Mouse (Mus musculus) 416B (cell line): Measurements from ENCODE around the gene Fat2.

Experiments used
- DNase-seq: peaks from one replicate; pipeline ENCODE4 v3.0.0; 2011; ENCODE audit warnings: low read depth

Gene Fat2

DNA sequence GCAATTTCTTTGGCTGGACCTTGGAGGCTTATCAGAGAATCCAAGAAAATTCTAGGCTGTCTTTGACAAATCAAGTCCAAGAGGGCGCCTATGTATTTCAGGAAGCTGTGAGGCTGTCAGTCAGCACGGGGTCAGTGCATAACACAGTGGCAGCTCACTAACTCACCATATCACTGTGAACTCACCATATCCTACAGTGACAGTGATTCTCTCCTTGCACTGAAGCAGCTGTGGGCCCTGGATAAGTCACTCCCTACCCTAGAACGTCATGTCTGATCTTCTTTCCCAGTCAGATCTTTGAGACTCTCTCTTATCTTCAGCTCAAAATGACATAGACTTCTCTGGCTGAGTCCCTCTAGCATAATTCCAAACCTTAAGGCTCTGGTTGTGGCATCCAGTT, 96.9 kb downstream of the Fat2 start:
- DNase-seq, result no peak

DNA sequence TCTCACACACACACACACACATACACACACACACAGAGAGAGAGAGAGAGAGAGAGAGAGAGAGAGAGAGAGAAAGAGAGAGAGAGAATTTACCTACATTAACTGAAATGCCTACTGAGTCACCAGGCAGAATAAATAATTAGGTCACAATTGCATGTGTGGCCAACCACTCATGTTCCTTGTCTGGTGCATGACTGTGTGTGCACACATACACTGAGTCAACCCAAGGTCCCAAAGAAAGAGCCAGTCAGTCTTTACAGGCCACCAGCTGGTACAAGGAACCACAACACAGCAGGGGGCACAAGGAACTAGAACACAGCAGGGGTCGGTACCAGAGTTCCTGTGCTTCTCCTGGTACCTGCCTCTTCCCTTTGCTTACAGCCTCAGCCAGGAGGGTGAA, 99.5 kb downstream of the Fat2 start:
- peak; percentile 25 for DNase-seq

DNA sequence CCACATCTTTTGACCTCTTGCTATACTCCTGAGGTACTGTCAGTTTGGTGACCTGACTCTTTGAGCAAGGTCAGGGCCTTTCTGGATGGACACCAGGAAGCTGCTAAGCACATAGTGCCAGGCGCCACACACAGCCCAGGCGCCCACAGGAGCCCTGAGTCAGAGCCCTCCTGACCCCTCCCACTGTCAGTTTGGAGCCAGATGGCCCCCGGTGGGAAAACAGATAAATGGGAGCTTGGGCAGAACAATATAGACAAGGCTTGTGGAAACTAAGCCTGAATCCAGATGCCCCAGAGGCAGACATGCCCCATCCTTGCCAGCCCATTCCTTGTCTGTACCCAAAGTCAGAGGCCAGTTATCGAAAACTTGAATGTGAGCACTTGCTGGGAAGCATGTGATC, 101.6 kb downstream of the Fat2 start:
- no peak for DNase-seq

DNA sequence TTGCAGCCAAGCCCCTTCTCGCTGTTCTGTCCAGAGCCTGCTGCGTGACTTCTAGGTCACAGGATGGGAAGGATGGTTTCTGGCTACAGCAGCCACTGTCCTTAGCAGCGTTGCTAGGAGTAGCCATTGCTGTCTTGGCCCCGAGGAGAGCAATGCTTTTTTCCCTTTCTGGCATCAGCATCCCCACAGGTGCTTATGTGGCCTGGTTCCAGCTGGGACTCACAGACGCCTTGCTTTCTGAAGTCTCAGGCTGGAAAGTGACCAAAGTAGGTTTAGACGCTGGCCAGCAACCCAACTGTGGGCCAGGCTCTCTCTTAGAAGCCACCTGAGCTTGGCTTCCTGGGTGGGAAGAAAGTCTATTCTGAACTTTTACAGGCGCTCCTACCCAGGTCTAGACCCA, 102.1 kb downstream of the Fat2 start:
- DNase-seq, result no peak

- peak; percentile 76 for DNase-seq
Observed at GRCm38 (mm10) chr11:55231034-55231433, 105.3 kb downstream of the Fat2 start.

DNA sequence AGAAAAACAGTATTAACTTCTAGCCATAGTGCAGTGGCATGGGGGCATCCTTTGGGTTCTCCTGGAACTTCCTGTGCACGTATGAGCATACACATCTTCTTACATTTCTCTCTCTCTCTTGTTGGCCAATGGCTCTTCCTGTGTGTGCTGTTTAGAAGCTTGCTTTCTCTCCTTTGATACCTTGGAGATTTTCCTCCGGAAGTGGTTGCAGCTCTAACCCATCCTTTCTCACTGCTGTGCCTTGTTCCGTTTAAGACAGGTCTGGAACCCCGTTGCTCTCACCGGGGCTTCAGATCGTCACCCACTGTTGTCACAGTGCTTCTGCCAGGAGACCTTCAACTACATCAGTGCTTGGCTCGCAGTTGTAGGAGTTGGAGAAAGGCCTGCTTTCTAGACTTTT, 115.1 kb downstream of the Fat2 start:
- DNase-seq, result no peak

DNA sequence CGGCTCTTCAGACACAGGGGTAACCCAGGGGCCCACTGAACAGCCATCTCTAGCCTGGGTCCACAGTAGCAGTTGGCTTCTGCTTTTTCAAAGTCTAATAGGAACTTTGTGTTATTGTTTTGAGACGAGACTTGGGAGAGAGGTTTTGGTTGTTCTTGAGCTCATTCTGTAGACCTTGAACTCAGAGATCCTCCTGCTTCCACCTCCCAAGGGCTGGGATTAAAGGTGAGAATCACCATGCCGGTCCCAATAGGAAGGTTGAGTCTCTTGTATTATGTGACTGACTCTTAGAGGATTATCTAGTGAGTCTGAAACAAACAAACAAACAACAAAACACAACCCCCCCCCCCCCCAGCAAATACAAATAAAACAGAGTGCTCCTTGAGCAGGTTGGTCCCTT, 117.9 kb downstream of the Fat2 start:
- no peak for DNase-seq

- DNase-seq, result no peak
Observed at GRCm38 (mm10) chr11:55217880-55218279, 118.5 kb downstream of the Fat2 start.

GRCm38 (mm10) chr11:55217418-55217817, 118.9 kb downstream of the Fat2 start:
- DNase-seq, result no peak

GRCm38 (mm10) chr11:55216830-55217229, 119.5 kb downstream of the Fat2 start:
- no peak for DNase-seq

DNA sequence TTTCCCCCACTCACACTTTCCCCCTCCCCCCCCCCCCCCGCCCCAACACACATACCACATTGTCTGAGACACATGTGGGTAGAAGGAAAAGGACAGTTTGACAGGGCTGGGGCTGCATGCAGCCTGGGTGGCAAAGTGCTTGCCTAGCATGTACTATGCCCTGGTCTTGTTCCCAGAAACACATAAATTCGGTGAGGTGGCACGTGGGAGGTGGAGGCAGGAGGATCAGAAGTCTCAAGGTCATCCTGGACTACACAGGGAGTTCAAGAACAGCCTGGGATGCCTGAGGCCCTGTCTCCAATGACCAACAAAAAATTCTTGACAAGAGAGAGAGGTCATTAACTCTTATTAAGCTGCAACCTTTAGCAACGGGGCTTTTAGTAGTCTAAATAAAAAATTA, 120.3 kb downstream of the Fat2 start:
- DNase-seq, result no peak

- DNase-seq, result peak; percentile 23
Observed at GRCm38 (mm10) chr11:55214978-55215377, 121.4 kb downstream of the Fat2 start.

DNA sequence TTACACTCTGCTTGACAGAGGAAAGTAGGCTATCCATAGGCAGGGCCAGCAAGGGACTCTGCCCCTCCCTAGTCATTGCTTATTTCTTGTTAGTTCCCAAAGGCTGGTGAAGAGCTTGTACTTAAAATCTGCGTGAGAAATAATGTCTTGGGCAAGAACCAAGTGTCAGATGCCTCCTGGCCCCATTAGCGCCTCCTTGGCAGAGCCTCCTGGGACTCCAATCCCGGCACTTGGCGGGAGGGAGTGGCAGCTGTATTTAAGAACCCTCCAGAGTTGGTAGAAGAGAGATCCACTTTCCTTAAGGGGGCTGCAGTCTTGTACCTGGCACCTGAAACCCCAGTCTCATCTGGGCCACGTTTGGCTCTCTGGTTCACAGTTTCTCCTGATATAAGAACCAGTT, 122.2 kb downstream of the Fat2 start:
- DNase-seq, result no peak

- no peak for DNase-seq
Observed at GRCm38 (mm10) chr11:55213518-55213917, 122.8 kb downstream of the Fat2 start.

DNA sequence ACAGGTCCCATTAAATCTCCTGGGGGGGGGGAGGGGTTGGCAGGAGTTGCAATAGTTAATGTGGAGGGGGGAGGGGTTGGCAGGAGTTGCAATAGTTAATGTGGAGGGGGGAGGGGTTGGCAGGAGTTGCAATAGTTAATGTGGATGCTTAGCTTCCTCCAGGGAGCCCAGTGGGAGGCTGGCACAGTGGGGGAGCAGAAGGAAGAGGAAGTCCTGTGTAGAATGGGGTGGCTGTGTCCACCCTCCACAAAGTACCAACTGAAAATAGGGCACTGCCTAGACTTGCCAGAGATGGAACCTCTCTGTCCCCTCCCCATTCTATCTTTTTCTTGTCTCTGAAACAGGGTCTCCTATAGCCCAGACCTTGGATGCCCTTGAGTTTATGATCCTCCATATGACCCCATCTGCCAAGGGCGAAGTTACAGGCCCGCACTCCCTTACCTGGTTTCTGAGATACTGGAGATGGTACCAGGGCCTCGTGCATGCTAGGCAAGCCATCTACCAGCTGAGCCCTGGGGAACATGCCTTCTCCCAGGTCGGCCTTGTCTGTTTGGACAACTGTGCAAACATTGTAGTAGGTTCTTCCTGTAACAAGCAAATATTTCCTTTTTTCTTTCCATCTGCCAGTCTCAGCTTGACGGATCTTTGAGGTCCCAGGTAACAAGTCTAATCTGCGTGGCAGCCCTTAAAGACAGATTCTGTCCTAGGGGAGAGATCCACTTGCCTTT, 126.6 kb downstream of the Fat2 start:
- DNase-seq, result peak; percentile 44

DNA sequence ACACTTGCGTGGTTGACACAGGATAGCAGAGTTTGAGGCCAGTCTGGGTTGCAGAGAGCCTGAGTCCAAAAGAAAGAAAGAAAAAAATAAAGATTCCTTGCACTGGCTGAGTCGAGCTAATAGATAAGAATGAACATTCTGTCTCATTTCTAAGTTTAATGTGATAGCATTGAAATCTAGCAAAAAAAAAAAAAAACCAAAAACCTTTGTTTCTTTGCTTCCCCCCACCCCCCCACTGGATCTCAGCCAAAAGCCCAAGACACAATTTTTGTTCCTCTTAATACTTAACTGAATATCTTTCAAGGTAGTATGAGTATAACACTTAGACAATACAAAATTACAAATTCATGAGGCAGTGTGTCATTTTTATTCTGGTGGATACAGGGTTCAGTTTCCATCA, 127.3 kb downstream of the Fat2 start:
- no peak for DNase-seq

- DNase-seq, result peak; percentile 57
Observed at GRCm38 (mm10) chr11:55208001-55208690, 128.2 kb downstream of the Fat2 start.

DNA sequence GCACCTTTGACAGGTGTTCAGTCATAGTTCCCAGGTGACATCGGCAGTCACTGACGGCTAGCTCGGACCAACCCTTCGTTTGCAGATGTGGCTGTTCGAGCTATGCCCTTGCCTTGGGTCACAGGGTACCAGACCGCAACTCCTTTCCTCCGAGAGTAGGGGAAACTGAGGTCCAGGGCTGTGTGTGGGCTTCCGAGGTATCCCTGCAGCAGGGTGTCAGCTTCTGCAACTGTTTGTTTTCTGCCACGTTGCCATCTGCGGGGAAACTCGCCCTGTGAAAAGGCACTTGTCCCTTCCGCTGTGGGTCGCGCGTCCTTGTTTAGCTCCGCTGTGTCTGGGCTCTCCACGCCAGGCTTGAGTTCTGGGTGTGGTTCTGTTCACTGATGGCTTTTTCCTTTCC, 131.8 kb downstream of the Fat2 start:
- DNase-seq, result peak; percentile 37

DNA sequence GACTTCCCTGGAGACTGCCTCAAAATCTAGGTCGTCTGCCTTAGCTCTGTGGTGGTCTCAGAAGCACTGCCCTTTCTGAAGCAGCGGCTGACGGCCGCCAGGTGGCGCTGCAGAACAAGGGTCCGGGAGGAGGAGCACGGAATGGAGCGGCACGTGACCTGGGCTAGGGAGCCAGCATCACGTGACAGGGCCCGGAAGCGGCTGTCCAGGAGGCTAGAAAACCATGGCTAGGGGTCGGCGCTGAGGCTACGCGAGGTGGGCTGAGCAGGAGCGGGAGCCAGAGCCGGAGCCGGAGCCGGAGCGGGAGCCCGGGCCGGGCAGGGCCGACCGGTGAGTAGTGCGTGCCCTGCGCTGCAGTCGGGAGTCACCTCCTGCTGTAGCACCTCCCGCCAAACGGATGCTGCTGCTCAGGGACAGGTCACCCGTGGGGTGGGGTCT, 132.2 kb downstream of the Fat2 start, which contains the start of gene Slc36a1:
TSS of gene Slc36a1 (plus strand) at position 192 of the 438 bp plus-strand sequence.
- peak; percentile 95 for DNase-seq
